Mouse (Mus musculus) gastrocnemius, adult 2 months (tissue): ENCODE measurements at regions not wholly inside any gene's neighbourhood (a gene's known extent, or its start where the extent isn't known, plus 50 kb on each side); places are given as distances from the start of the nearest gene placed in this dataset.

Source experiments
- DNase-seq: peaks from one replicate; pipeline ENCODE4 v3.0.0; 2022
- H3K27ac ChIP-seq: fragments of 200-600 bp; 2 replicates; pipeline ENCODE4 v1.8.1; 2022; ENCODE audit warnings: mild to moderate bottlenecking
- H3K4me3 ChIP-seq: fragments of 200-600 bp; 2 replicates; pipeline ENCODE4 v1.8.1; 2022; ENCODE audit warnings: mild to moderate bottlenecking, moderate library complexity
- CTCF ChIP-seq: fragments of 200-600 bp; IDR thresholded peaks from 2 replicates; pipeline ENCODE4 v1.8.1; 2022; ENCODE audit warnings: antibody characterized with exemption, mild to moderate bottlenecking, moderate library complexity
- intact Hi-C: fragments of 180-260 bp; cut with DNase I; formaldehyde crosslinking; loops from one replicate; pipeline ENCODE4 v1.15.1; 2025

DNA sequence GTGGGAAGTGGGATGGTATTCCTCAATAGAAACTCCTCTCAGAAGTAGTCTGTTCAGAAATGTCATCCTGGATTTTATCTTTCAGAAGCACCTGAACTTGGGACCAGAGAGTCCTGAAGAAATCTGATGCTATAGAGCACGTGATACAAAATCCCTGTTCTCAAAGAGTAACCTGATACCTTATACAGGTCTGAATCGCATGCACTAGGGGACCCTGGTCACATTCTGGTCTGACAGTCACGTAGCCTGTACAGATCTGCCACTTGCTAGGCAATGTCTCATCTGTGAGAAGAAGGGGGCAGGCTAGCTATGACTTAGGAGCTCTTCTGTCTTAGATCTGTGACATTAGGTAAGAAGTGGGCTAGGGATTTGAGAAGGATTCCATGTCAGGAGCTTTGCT lies 230.1 kb upstream of the Jun start:
- intact Hi-C loops, result loop anchor here (2.0 to 5.0 kb wide), 2 partner anchors 120 to 229 kb away; partner anchors contain the start of gene Jun
- peak overlapping the region; percentile 89 for H3K27ac ChIP-seq

DNA sequence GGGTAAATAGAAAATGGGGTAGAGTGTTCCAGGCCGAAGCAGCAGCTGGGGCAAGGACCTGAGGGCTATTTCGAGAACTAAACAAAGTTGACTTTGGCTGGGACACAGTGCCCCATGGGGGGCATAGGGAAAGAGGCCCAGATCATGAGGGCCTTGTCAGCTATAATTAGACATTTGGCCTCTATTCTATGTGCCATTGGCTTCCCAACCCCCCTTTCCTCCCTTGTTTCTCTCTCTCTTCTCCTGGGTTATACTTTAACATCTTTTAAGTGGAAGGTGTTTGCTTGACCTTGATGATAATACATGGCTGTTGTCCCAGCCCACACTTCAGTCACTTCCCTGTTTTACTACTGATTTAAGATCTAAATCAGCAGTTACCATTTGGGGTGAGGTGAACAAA lies 231.8 kb upstream of the Jun start:
- intact Hi-C loops, result loop anchor here (2.0 to 5.0 kb wide), 2 partner anchors 121 to 231 kb away; partner anchors contain the start of gene Jun
- DNase-seq, result peak; percentile 57
- peak overlapping the region; percentile 89 for H3K27ac ChIP-seq
- TF ChIP-seq CTCF, result no peak
- no peak overlapping the region for H3K4me3 ChIP-seq

More for the DNA sequence above, 230.1 kb upstream of the Jun start:
- no peak for TF ChIP-seq CTCF
- no peak for DNase-seq
- no peak overlapping the region for H3K4me3 ChIP-seq

DNA sequence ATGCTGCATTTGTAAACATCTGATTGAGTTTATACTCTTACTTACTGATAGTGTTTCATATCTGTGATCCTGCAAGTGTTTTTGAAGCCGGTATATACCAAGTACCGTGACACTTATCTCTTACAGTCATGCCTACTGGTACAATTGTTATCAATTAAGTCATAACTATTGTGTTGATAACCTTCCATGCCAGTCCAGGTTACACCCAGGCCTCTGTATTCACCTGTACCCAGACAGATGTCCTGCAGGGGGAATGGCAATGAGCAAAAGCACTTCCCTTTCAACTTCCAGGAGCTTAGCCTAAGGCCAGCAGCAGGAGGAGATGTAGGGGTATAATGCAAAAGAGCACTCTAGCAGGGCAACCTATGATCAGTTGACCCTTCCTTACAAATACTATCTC lies 232.2 kb upstream of the Jun start:
- intact Hi-C loops, result loop anchor here (5.0 kb wide), 1 partner anchor 122 kb away; no protein-coding TSS in a partner anchor
- Histone ChIP-seq H3K27ac (peak overlapping the region; percentile 89), H3K4me3 (no peak overlapping the region)
- DNase-seq, result no peak
- TF ChIP-seq CTCF, result no peak

DNA sequence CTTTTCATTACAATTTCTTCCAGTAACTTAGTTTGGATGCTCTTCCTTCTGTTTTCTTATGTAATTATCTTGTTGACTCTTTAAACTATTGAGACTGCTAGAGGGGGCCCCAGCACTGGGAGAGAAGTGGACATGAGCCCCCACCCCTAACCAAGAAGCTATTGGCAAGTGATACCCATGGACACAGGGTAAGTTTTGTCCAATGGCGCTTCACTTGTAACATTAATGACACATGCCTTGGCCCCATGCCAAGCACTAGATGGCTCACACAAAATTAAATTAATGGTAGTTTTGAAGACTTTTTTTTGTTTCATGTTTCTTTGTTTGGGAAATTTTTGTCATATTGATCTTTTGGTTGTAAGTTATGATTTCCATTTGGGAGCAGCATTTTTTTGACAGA lies 232.7 kb upstream of the Jun start:
- no peak overlapping the region for H3K4me3 ChIP-seq
- intact Hi-C loops, result loop anchor here (5.0 kb wide), 1 partner anchor 122 kb away; no protein-coding TSS in a partner anchor
- peak overlapping the region; percentile 89 for H3K27ac ChIP-seq
- no peak for DNase-seq
- no peak for TF ChIP-seq CTCF

DNA sequence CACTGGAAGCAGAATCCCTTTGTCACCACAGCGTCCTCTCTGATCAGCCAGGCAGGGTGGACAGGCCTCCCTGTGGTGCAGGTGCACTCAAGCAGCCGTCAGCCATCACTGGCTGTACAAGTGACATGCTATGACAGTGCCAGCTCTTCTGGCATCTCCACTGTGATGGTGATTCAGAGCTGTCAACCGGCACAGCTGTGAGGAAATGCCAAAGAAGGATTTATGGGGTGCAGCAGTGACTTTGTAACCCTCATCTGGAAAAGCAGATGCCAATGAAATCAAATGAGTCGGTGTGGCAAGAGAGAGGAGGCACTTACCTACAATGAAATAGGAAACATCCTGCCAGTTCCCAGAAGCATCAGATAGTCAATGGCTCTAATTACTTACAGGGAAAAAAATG lies 238.3 kb upstream of the Jun start:
- H3K27ac ChIP-seq, result peak overlapping the region; percentile 59
- no peak overlapping the region for H3K4me3 ChIP-seq
- peak; percentile 73 for DNase-seq
- intact Hi-C loops, result loop anchor here (5.0 kb wide), 2 partner anchors 283 to 572 kb away; no protein-coding TSS in a partner anchor
- TF ChIP-seq CTCF, result peak; percentile 11; the same call in 1 of the 2 replicates

DNA sequence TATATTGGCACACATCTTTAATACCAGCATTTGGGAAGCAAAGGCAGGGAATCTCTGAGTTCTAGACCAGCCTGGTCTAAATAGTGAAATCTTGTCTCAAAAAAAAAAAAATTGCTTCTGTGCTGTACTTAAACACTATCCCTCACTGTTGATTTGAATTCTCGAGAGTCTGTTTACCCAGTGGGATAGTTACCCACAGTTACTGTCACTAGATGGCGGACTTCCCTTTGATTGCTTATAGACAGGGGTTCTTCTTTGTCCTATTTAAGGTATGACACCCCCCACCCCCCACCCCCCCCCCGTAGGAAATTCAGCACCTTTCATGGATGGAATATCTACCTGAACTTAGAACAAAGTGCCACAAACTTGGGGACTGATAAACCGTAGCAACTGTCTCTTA lies 242.1 kb upstream of the Jun start:
- H3K27ac ChIP-seq, result no peak overlapping the region
- intact Hi-C loops, result loop anchor here (5.0 kb wide), 2 partner anchors 287 to 568 kb away; no protein-coding TSS in a partner anchor
- no peak for DNase-seq
- peak; percentile 50 for TF ChIP-seq CTCF
- no peak overlapping the region for H3K4me3 ChIP-seq

DNA sequence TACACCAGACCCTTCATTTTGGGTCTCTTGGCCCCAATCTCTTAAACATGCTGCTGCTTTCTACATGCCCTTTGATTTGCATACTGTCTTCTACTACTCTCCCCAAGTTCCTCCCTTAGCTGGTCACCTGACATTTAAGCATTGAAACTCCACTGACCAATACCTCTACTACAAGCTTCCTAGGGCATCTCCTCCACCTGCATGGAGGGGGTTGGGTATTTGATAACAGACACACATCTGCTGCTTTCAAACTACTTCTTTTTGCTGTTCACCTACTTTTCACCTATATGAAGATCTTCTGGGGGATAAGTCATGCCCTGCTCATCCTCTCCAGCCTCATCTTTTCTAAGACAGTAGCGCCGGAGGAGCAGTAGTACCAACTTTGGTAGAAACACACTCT lies 249.9 kb upstream of the Jun start:
- no peak overlapping the region for H3K27ac ChIP-seq
- intact Hi-C loops, result no loop called here
- no peak overlapping the region for H3K4me3 ChIP-seq
- no peak for TF ChIP-seq CTCF
- DNase-seq, result no peak

DNA sequence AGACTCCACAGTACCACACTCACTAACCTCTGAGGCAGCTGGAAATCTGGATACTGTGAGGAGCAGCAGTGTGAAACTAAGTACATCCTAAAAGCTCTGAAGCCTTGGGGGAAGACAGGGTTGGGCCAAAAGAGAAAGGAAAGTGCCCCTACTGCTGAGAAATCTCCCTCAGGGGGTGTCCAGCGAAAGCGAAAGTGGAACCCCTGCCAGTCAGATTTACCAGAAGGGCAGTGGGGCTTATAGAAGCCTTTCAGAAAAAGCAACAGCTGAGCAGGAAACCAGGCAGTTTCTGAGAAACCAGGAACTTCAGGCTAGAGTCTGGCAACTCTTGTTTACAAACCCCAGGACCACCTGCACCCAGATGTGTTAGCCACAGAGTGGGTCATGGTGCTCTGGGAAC lies 251.3 kb upstream of the Jun start:
- no peak for TF ChIP-seq CTCF
- intact Hi-C loops, result no loop called here
- Histone ChIP-seq H3K4me3 (peak overlapping the region; percentile 51), H3K27ac (peak overlapping the region; percentile 79)
- peak; percentile 46 for DNase-seq

DNA sequence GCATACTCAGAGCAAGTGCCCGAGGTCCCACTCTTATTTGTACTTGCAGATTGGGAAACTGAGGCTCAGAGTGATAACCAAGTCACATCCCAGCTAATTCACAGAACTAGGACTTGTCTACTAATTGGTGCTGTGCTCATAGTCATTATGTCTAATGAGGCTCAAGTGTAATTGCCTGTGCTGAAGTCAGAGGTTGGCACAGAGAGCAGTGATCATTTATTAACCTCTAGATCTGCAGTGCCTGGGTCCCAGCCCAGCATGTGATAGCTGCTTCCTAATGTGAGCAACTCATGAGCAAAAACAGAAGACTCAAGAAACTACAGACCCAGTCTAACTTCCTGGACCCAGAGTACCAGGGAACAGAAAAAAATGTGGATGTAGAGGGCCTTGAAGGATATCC lies 252.0 kb upstream of the Jun start:
- intact Hi-C loops, result no loop called here
- Histone ChIP-seq H3K4me3 (no peak overlapping the region), H3K27ac (peak overlapping the region; percentile 79)
- no peak for DNase-seq
- no peak for TF ChIP-seq CTCF

DNA sequence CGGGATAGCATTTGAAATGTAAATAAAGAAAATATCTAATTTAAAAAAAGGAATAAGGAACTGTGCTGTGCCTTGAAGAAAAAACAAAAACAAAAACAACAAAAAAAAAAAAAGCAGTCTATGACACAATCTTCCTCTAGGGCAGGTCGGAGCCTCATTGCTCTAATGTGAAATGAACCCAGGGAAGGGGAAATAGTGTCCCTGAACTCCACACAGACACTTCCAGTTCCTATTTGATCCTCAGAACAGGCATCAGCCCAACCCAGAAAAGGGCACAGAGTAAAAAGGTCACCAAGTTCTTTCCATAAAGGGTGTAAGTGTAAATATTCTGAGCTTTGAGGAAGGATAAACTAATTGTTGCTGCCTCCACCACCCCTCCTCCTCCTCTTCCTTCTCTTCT lies 250.2 kb upstream of the Fggy start:
- TF ChIP-seq CTCF, result no peak
- Histone ChIP-seq H3K4me3 (no peak overlapping the region), H3K27ac (no peak overlapping the region)
- intact Hi-C loops, result no loop called here
- DNase-seq, result no peak

DNA sequence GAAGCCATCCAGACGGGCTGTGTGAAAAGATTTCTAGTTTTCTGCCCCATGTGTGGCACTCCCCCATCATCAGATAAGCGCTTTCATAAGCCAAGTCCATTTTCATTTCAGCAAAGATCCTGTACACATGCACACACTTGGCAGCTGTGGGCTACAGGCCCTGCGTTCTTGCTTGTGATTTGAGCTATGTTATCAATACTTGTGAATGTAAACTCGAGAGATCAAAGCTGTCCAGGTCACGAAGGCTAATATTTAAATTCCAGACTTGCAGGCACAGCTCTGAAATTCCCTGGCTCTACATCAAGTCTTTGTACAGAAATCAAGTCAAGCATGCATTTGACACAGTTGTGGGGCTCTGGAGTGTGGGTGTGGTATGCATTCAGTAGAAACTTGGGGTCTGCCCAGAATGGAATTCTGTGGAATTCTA lies 248.8 kb upstream of the Fggy start:
- TF ChIP-seq CTCF, result no peak
- H3K27ac ChIP-seq, result no peak overlapping the region
- no peak overlapping the region for H3K4me3 ChIP-seq
- no peak for DNase-seq
- intact Hi-C loops, result no loop called here

DNA sequence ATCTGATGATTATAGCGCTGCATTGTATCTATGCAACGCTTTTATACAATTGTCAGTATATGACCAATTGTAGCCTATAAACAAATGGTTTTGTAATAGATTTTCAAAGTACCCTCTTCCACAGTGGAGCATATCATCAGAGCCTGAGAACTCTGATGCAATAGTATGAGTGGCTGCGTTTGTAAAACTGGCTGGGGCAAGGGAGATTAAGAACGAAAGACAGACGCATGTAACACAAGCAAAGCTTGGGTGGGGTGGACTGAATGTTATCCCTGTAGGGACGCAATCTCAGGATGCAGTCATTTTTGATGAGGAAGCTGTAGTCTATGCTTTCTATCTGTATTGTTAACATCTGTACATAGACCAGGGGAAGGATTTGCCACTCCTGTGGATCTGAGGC lies 246.9 kb upstream of the Fggy start:
- no peak for DNase-seq
- intact Hi-C loops, result no loop called here
- no peak overlapping the region for H3K27ac ChIP-seq
- no peak overlapping the region for H3K4me3 ChIP-seq
- no peak for TF ChIP-seq CTCF

DNA sequence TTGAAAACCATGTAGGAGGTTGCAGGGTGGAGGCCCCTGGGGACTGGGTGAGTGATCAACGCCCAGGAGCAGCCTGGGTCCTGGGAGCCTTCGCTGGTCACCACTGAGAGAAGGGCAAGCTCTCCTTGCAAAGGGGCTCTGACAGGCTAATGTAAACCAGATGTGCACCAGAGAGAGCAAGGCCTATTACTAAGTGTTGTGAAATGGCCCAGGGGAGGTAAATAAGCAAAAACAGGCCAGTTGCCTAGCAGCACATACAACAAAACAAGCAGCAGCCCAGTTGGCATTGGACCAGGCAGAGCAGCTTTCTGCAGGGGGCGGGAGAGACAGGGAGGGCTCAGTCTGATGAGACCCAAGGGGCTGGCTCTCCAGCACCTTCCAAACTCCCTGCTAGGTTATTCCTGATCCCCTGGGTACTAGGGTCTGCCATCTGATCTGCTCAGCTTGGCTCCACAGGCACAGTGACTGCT lies 239.5 kb upstream of the Fggy start:
- no peak for TF ChIP-seq CTCF
- Histone ChIP-seq H3K4me3 (no peak overlapping the region), H3K27ac (peak overlapping the region; percentile 69)
- peak; percentile 89 for DNase-seq
- intact Hi-C loops, result no loop called here

DNA sequence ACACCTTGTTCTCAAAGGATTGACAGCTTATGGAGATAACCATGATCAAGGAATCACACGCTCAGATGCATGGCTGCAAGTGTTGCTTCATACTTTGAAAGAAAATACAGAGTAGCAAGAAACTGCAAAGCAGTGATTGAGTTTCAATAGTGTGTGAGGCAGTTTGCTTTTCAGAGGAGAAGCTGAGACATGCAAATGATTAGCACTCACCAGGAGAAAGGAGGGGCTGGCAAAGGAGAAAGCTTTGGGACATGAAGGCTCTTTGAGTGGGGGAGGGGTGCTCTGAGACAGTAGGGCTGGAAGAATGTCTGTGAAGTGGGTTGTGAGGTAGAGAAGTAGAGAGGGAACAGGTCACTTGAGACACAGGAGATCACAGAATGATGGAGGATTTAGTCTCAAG lies 238.7 kb upstream of the Fggy start:
- H3K4me3 ChIP-seq, result no peak overlapping the region
- intact Hi-C loops, result no loop called here
- no peak for TF ChIP-seq CTCF
- H3K27ac ChIP-seq, result peak overlapping the region; percentile 69
- DNase-seq, result no peak
